ENCODE assay signal across 8 mouse cellular contexts in genomic region chr19:29047334-29048170, GRCm38 (mm10). TPM values are rescaled to one million over a fixed set of nuclear protein-coding genes. Genes with fewer than 3 reads are reported as not detected.
DNase-seq lines count a peak whose midpoint lies in the region; ATAC-seq lines count a peak whose summit lies in the region.

Gene Ak3 (minus strand): TSS chr19:29047961.

- no peaks in the 10 kb centered on the region for H3K36me3 ChIP-seq in intestine, embryonic 14.5 days (ENCODE audit: control insufficient read depth, insufficient read depth, low read length)

- peaks cover 17% of the 10 kb centered on the region for H3K4me1 ChIP-seq in intestine, embryonic 14.5 days (replicated peaks; ENCODE audit: control insufficient read depth, insufficient read depth, low read length)

- intact Hi-C loops in gastrocnemius, postnatal 36 days (cut with DNase I): loop anchor here (5.0 kb wide), 1 partner anchor 55 kb away; the partner anchor contains the start of gene Cdc37l1
- intact Hi-C loops in left cerebral cortex, postnatal 14 days (cut with DNase I): loop anchor here (1.0 to 10.0 kb wide), 3 partner anchors 55 to 273 kb away; partner anchors contain the start of genes Cdc37l1 and Jak2

- ATAC-seq in intestine, embryonic 14.5 days (replicated peaks; ENCODE audit: low FRiP score, low TSS enrichment, low read depth): peak; percentile 84
- ATAC-seq in megakaryocyte progenitor cell, adult 5-6 weeks (replicated peaks; ENCODE audit: poor library complexity): peak; percentile 94

- no peaks in the 10 kb centered on the region for H3K9me3 ChIP-seq in intestine, embryonic 14.5 days (ENCODE audit: control insufficient read depth, low read length)

- DNase-seq in adrenal gland, adult 2 months: peak; percentile 91
- DNase-seq in embryo, embryonic 11 days: peak; percentile 84
- DNase-seq in gastrocnemius, postnatal 36 days: peak; percentile 75 to 79
- peak; percentile 85 for DNase-seq in intestine, embryonic 14.5 days (ENCODE audit: low spot score)
- DNase-seq in left cerebral cortex, postnatal 14 days (ENCODE audit: low spot score in 2 of 2): peak; percentile 67 to 69
- peak; percentile 72 for DNase-seq in right cerebral cortex, postnatal 14 days
- peak; percentile 72 for DNase-seq in urinary bladder, postnatal 25 days (ENCODE audit: low spot score)

- peak within 1 kb of the TSS; percentile 94 for H3K9ac ChIP-seq in intestine, embryonic 14.5 days (ENCODE audit: low read length)

- H3K4me2 ChIP-seq in intestine, embryonic 14.5 days (ENCODE audit: low read length): peak within 1 kb of the TSS; percentile 70

- under 1% methylated on average over 63 of the region's 68 CpGs for WGBS in intestine, embryonic 14.5 days

- H3K27me3 ChIP-seq in intestine, embryonic 14.5 days (replicated peaks; ENCODE audit: control insufficient read depth, insufficient read depth, low read length): no peaks in the 10 kb centered on the region

- H3K4me3 ChIP-seq in intestine, embryonic 14.5 days (ENCODE audit: low read depth, low read length): peak within 1 kb of the TSS; percentile 96

- peak within 1 kb of the TSS; percentile 66 for H3K27ac ChIP-seq in intestine, embryonic 14.5 days (ENCODE audit: low read depth)

RNA-seq across cellular contexts. Expression of gene Ak3, which starts in this region (rescaled TPM):
- 100 to 1,000 TPM; 134 to 232 TPM for total RNA-seq in adrenal gland, adult 2 months (2021)
- 220 and 262 TPM in 2 replicates for polyA plus RNA-seq in adrenal gland, adult 2 months (2012; rRNA removed)
- 10 to 100 TPM; 47.4 to 49.0 TPM for total RNA-seq in gastrocnemius, postnatal 36 days (2021)
- 86.5 and 88.3 TPM in 2 replicates for polyA plus RNA-seq in intestine, embryonic 14.5 days (2014; fragmentation: Nextera tagmentation; extraction: Ambion mirVana)
- 10 to 100 TPM; 52.3 to 53.2 TPM for total RNA-seq in left cerebral cortex, postnatal 14 days (2021)
- total RNA-seq in megakaryocyte progenitor cell, adult 5-6 weeks (2015): 41.5 and 50.1 TPM in 2 replicates
- total RNA-seq in megakaryocyte progenitor cell, adult 5-6 weeks (2017): 22.3 and 29.4 TPM in 2 replicates

Comparison
In these comparisons a context has a peak if more than half of its experiments do, and no peak if none do; other contexts are left out.
1. Peak in every context shown above with its lines: DNase-seq, ATAC-seq, H3K4me3 ChIP-seq and H3K27ac ChIP-seq.